Mouse (Mus musculus): Measurements from ENCODE around the gene Hira.
"Not testable (repeated sequence)": the region's sequence is repeated elsewhere in the genome, so short reads cannot be mapped to it uniquely, and the experiment has no call there.

Gene Hira

GRCm38 (mm10) chr16:18876442-18877308, at the start of gene Hira, which contains the start of gene Mrpl40:
Gene Hira (plus strand): TSS chr16:18877037.
Gene Mrpl40 (minus strand): TSS chr16:18876862.
- ATAC-seq (ENCODE audit: low TSS enrichment), result peak; percentile 75

- no peak for ATAC-seq (ENCODE audit: low TSS enrichment)
These were observed 48.2 kb upstream of the Hira start for GRCm38 (mm10) chr16:18828630-18829029.

GRCm38 (mm10) chr16:18829102-18829501, 47.7 kb upstream of the Hira start:
- no peak for ATAC-seq (ENCODE audit: low TSS enrichment)

GRCm38 (mm10) chr16:18833486-18833885, 43.4 kb upstream of the Hira start:
- ATAC-seq (ENCODE audit: low TSS enrichment), result no peak

GRCm38 (mm10) chr16:18836073-18836467, 40.8 kb upstream of the Hira start:
- ATAC-seq (ENCODE audit: low TSS enrichment), result peak; percentile 27

- ATAC-seq (ENCODE audit: low TSS enrichment), result peak; percentile 99
These were observed 40.2 kb upstream of the Hira start, which contains the start of the genes 2510002D24Rik and Gm28539 for GRCm38 (mm10) chr16:18836468-18837208. Gene 2510002D24Rik (plus strand): TSS chr16:18836578. Gene Gm28539 (plus strand): TSS chr16:18836584.

GRCm38 (mm10) chr16:18838346-18838745, 38.5 kb upstream of the Hira start:
- ATAC-seq (ENCODE audit: low TSS enrichment), result no peak

GRCm38 (mm10) chr16:18846301-18846820, 30.5 kb upstream of the Hira start:
- no peak for ATAC-seq (ENCODE audit: low TSS enrichment)

GRCm38 (mm10) chr16:18849521-18850190, 27.2 kb upstream of the Hira start:
- not testable (repeated sequence) for ATAC-seq (ENCODE audit: low TSS enrichment)

- peak; percentile 59; the same call in 1 of the 2 replicates for ATAC-seq (ENCODE audit: low TSS enrichment)
These were observed 18.3 kb upstream of the Hira start for GRCm38 (mm10) chr16:18858551-18858950.

- ATAC-seq (ENCODE audit: low TSS enrichment), result 0 out of 2 replicates have a peak, but pooled peaks have one; percentile 44
These were observed 16.7 kb upstream of the Hira start for GRCm38 (mm10) chr16:18860186-18860585.

GRCm38 (mm10) chr16:18870495-18870894, 6.3 kb upstream of the Hira start:
- ATAC-seq (ENCODE audit: low TSS enrichment), result not testable (repeated sequence)

- ATAC-seq (ENCODE audit: low TSS enrichment), result no peak
These were observed 771 bp upstream of the Hira start for GRCm38 (mm10) chr16:18876091-18876441.

- ATAC-seq (ENCODE audit: low TSS enrichment), result peak; percentile 28
These were observed 701 bp downstream of the Hira start for GRCm38 (mm10) chr16:18877386-18878090.

- ATAC-seq (ENCODE audit: low TSS enrichment), result peak; percentile 4
These were observed 1.4 kb downstream of the Hira start for GRCm38 (mm10) chr16:18878091-18878720.

GRCm38 (mm10) chr16:18884044-18884443, 7.2 kb downstream of the Hira start:
- no peak for ATAC-seq (ENCODE audit: low TSS enrichment)

- no peak for ATAC-seq (ENCODE audit: low TSS enrichment)
These were observed 17.1 kb downstream of the Hira start for GRCm38 (mm10) chr16:18893840-18894372.

GRCm38 (mm10) chr16:18895249-18895648, 18.4 kb downstream of the Hira start:
- no peak for ATAC-seq (ENCODE audit: low TSS enrichment)

GRCm38 (mm10) chr16:18896429-18896828, 19.6 kb downstream of the Hira start:
- ATAC-seq (ENCODE audit: low TSS enrichment), result no peak

GRCm38 (mm10) chr16:18905648-18906047, 28.8 kb downstream of the Hira start:
- no peak for ATAC-seq (ENCODE audit: low TSS enrichment)

Data from frontal cortex, adult (tissue).